Mouse (Mus musculus) CH12.LX (cell line): ENCODE measurements around the gene Syt1. TPM values are rescaled to one million over a fixed set of nuclear protein-coding genes. Genes with fewer than 3 reads are reported as not detected.

Experiments used
- DNase-seq: peaks from one replicate; pipeline ENCODE4 v3.0.0-alpha.2; 2013; ENCODE audit errors: extremely low read depth
- H3K27ac ChIP-seq: 2 replicates; pipeline ENCODE4 v1.5.1; 2012; ENCODE audit warnings: low read depth, mild to moderate bottlenecking, control low read depth, moderate library complexity; ENCODE audit not compliant: insufficient read depth
- H3K27me3 ChIP-seq: replicated peaks from 2 replicates; pipeline ENCODE3; 2012; ENCODE audit warnings: inconsistent platforms
- H3K36me3 ChIP-seq, 2 experiments: replicated peaks in 1 of 2; 2 replicates each; pipeline versions ENCODE3 to v1.6.1; 2012; ENCODE audit warnings: inconsistent platforms in 1 of 2, low read length in 1 of 2, mild to moderate bottlenecking in 1 of 2, mixed read lengths in 1 of 2, moderate library complexity in 1 of 2; ENCODE audit not compliant: control insufficient read depth in 1 of 2, insufficient read depth in 1 of 2
- H3K4me1 ChIP-seq, 2 experiments: 2 replicates each; pipeline ENCODE4 v1.6.1; 2012; ENCODE audit warnings: inconsistent platforms in 1 of 2, moderate library complexity in 1 of 2; ENCODE audit not compliant: insufficient read depth in 2 of 2, control insufficient read depth in 1 of 2
- H3K4me2 ChIP-seq: 2 replicates; pipeline ENCODE4 v1.6.1; 2012; ENCODE audit warnings: low read depth, mild to moderate bottlenecking, control low read depth; ENCODE audit not compliant: poor library complexity, insufficient read depth, severe bottlenecking
- H3K4me3 ChIP-seq, 3 experiments: fragments of 150-350 bp in 1 of 3; sonication (generic) in 1 of 3; replicated peaks in 1 of 3; 2 replicates each; pipeline versions ENCODE3 to v1.5.1; 2011 to 2012; ENCODE audit warnings: low read depth in 2 of 3, low read length in 2 of 3, mild to moderate bottlenecking in 2 of 3, moderate library complexity in 2 of 3, control low read depth in 1 of 3, improper control_type of control experiment in 1 of 3, inconsistent platforms in 1 of 3, mixed read lengths in 1 of 3; ENCODE audit not compliant: poor library complexity in 1 of 3
- H3K79me2 ChIP-seq: replicated peaks from 2 replicates; pipeline ENCODE4 v1.6.1; 2012; ENCODE audit warnings: mild to moderate bottlenecking, moderate library complexity; ENCODE audit not compliant: control insufficient read depth, poor library complexity, insufficient read depth, severe bottlenecking; ENCODE audit errors: extremely low read depth
- H3K9ac ChIP-seq: 2 replicates; pipeline ENCODE4 v1.6.1; 2012; ENCODE audit warnings: low read depth, mild to moderate bottlenecking, control low read depth, moderate library complexity; ENCODE audit not compliant: insufficient read depth
- H3K9me3 ChIP-seq: replicated peaks from 2 replicates; pipeline ENCODE3; 2012; ENCODE audit warnings: low read length, inconsistent platforms, mixed read lengths
- BHLHE40 ChIP-seq: IDR thresholded peaks from 2 replicates; pipeline ENCODE4 v1.6.1; 2011; ENCODE audit warnings: mild to moderate bottlenecking, low read depth, low read length, improper control_type of control experiment
- CHD2 ChIP-seq: IDR thresholded peaks from 2 replicates; pipeline ENCODE4 v1.6.1; 2011; ENCODE audit warnings: low read length, improper control_type of control experiment
- CTCF ChIP-seq, 2 experiments: IDR thresholded peaks in 1 of 2; conservative IDR thresholded peaks in 1 of 2; 2 replicates each; pipeline ENCODE4 v1.5.1; 2011 to 2012; ENCODE audit warnings: low read depth in 2 of 2, low read length in 2 of 2, improper control_type of control experiment in 1 of 2, inconsistent platforms in 1 of 2, mild to moderate bottlenecking in 1 of 2, moderate library complexity in 1 of 2
- E2F4 ChIP-seq: IDR thresholded peaks from 2 replicates; pipeline ENCODE4 v1.6.1; 2011; ENCODE audit warnings: low read depth, low read length, improper control_type of control experiment; ENCODE audit not compliant: insufficient replicate concordance
- ELF1 ChIP-seq: IDR thresholded peaks from 2 replicates; pipeline ENCODE4 v1.6.1; 2014; ENCODE audit warnings: low read depth, mild to moderate bottlenecking, inconsistent platforms, low read length, improper control_type of control experiment
- EP300 ChIP-seq: IDR thresholded peaks from 2 replicates; pipeline ENCODE4 v1.6.1; 2011; ENCODE audit warnings: low read length, improper control_type of control experiment
- GABPA ChIP-seq: IDR thresholded peaks from 2 replicates; pipeline ENCODE4 v1.6.1; 2012; ENCODE audit warnings: low read depth, low read length, improper control_type of control experiment, inconsistent platforms; ENCODE audit not compliant: insufficient replicate concordance
- HCFC1 ChIP-seq: IDR thresholded peaks from 2 replicates; pipeline ENCODE4 v1.6.1; 2012; ENCODE audit warnings: low read depth, mild to moderate bottlenecking, inconsistent platforms, low read length, improper control_type of control experiment
- MAFK ChIP-seq: IDR thresholded peaks from 2 replicates; pipeline ENCODE4 v1.6.1; 2011; ENCODE audit warnings: low read length, improper control_type of control experiment; ENCODE audit not compliant: insufficient replicate concordance
- MAX ChIP-seq: IDR thresholded peaks from 2 replicates; pipeline ENCODE4 v1.6.1; 2011; ENCODE audit warnings: low read length, improper control_type of control experiment
- MAZ ChIP-seq: IDR thresholded peaks from 2 replicates; pipeline ENCODE4 v1.6.1; 2012; ENCODE audit warnings: low read depth, mild to moderate bottlenecking, inconsistent platforms, low read length, improper control_type of control experiment, moderate library complexity
- MXI1 ChIP-seq: IDR thresholded peaks from 2 replicates; pipeline ENCODE4 v1.6.1; 2011; ENCODE audit warnings: mild to moderate bottlenecking, low read depth, low read length, improper control_type of control experiment
- MYC ChIP-seq: IDR thresholded peaks from 2 replicates; pipeline ENCODE4 v1.6.1; 2011; ENCODE audit warnings: low read depth, mild to moderate bottlenecking, improper control_type of control experiment, low read length
- NELFE ChIP-seq: IDR thresholded peaks from 2 replicates; pipeline ENCODE4 v1.6.1; 2011; ENCODE audit warnings: low read depth, low read length, improper control_type of control experiment
- PAX5 ChIP-seq: IDR thresholded peaks from 2 replicates; pipeline ENCODE4 v1.6.1; 2012; ENCODE audit warnings: low read length, inconsistent platforms, mixed read lengths
- POLR2A ChIP-seq: IDR thresholded peaks from 2 replicates; pipeline ENCODE4 v1.6.1; 2011; ENCODE audit warnings: low read depth, mild to moderate bottlenecking, improper control_type of control experiment, low read length
- POLR2AphosphoS2 ChIP-seq: IDR thresholded peaks from 2 replicates; pipeline ENCODE4 v1.6.1; 2011; ENCODE audit warnings: low read depth, low read length, improper control_type of control experiment
- RCOR1 ChIP-seq: conservative IDR thresholded peaks from 2 replicates; pipeline ENCODE4 v1.6.1; 2012; ENCODE audit warnings: low read depth, mild to moderate bottlenecking, inconsistent platforms, low read length, improper control_type of control experiment
- SMC3 ChIP-seq: IDR thresholded peaks from 2 replicates; pipeline ENCODE4 v1.6.1; 2011; ENCODE audit warnings: low read depth, low read length, improper control_type of control experiment
- TBP ChIP-seq: conservative IDR thresholded peaks from 2 replicates; pipeline ENCODE4 v1.6.1; 2011; ENCODE audit warnings: low read depth, low read length, improper control_type of control experiment
- UBTF ChIP-seq: IDR thresholded peaks from 2 replicates; pipeline ENCODE4 v1.6.1; 2012; ENCODE audit warnings: low read depth, mild to moderate bottlenecking, inconsistent platforms, low read length, improper control_type of control experiment, moderate library complexity
- ZC3H11A ChIP-seq: IDR thresholded peaks from 2 replicates; pipeline ENCODE4 v1.6.1; 2012; ENCODE audit warnings: low read depth, mild to moderate bottlenecking, inconsistent platforms, low read length, improper control_type of control experiment
- ZKSCAN1 ChIP-seq: IDR thresholded peaks from 2 replicates; pipeline ENCODE4 v1.6.1; 2012; ENCODE audit warnings: low read depth, inconsistent platforms, low read length, improper control_type of control experiment, borderline replicate concordance
- ZMIZ1 ChIP-seq: IDR thresholded peaks from 2 replicates; pipeline ENCODE4 v1.6.1; 2012; ENCODE audit warnings: low read depth, mild to moderate bottlenecking, inconsistent platforms, low read length, improper control_type of control experiment
- ZNF384 ChIP-seq: IDR thresholded peaks from 2 replicates; pipeline ENCODE4 v1.6.1; 2012; ENCODE audit warnings: low read depth, low read length, improper control_type of control experiment, inconsistent platforms
- dilution Hi-C: fragments of 300-500 bp; cut with MboI; formaldehyde crosslinking; loops from 2 replicates; pipeline ENCODE4 v1.14.3; 2020; ENCODE audit warnings: low sequenced_read_pairs; ENCODE audit not compliant: extremely low pct_unique_long_range_greater_than_20kb, extremely low pct_ligation_motif_present
- in situ Hi-C: fragments of 300-500 bp; cut with MboI; formaldehyde crosslinking; loops from 3 replicates; pipeline ENCODE4 v1.14.3; 2019; ENCODE audit warnings: low sequenced_read_pairs, low pct_ligation_motif_present, low pct_unique_long_range_greater_than_20kb, mixed read lengths
- polyA plus RNA-seq: library from polyadenylated mRNA; unstranded; fragments of >175 nt; gene quantifications from 2 replicates; pipeline ENCODE4 v1.2.1, GENCODE M21; 2012; ENCODE audit warnings: low read depth; ENCODE audit not compliant: insufficient read length
- total RNA-seq, 2 experiments: library from RNA; depleted of rRNA; stranded (reverse); fragments of 300-350 nt in 1 of 2; fragments of >200 nt in 1 of 2; gene quantifications; 2 replicates each; pipeline ENCODE4 v1.2.3; 2012 to 2014

Syt1 gene
- total and polyA plus RNA-seq, 3 experiments: not detected

DNA sequence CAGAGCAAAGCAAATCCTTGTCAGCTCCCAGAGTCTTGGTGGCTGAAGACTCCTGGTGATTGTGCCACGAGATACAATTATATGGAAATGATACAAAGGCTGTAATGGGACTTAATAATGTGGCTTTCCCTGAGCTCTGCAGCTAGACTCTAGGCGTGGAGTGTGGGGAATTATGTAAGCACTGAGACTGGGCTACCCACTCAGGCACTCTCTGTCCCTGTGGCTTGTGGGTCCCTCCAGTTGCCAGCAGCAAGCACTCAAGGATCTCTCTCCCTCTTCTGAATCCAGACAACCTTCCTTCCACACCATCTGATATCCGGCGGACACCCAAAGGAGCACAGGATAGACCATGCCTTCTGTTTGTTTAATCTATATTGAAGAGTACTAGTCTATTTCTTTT is 503.9 kb downstream of the Syt1 start:
- in situ Hi-C loops: no loop called here
- no peak for DNase-seq

DNA sequence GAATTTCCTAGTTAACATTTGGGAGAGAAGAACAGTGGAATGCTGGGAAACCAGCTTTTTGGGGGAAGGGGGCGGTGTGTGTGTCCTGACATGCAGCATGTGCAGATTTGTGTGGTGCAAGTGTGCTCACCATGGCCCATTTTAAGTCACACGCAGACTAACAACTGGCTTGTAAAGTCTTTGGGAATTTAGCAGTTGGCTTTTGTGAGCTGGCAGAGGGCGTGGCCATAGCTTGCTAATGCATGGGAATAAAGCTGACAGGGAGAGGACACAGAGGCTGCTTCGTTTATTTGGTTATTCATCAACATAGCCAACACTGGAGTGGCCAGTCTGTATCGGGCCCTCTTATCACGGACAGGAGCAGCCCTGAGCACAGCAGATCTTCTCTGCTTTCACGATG is 505.9 kb downstream of the Syt1 start:
- no peak overlapping the region for H3K4me3 ChIP-seq
- TF ChIP-seq CHD2 (no peak), NELFE (no peak), ZKSCAN1 (no peak), E2F4 (no peak), POLR2A (no peak), MXI1 (no peak), POLR2AphosphoS2 (no peak), MYC (no peak), MAZ (no peak), PAX5 (no peak), RCOR1 (no peak), UBTF (no peak), ZC3H11A (no peak)
- in situ Hi-C loops: no loop called here

More for the DNA sequence above, 503.9 kb downstream of the Syt1 start:
- Histone ChIP-seq H3K27me3 (no peaks in the 10 kb centered on the region), H3K36me3 (no peaks in the 10 kb centered on the region), H3K9me3 (no peaks in the 10 kb centered on the region), H3K79me2 (no peaks in the 10 kb centered on the region), H3K4me3 (no peak overlapping the region), H3K9ac (no peak overlapping the region), H3K4me2 (no peak overlapping the region), H3K27ac (no peak overlapping the region), H3K4me1 (peaks cover 0 to 20% of the 10 kb centered on the region in 2 experiments; a peak in 2 of 4 replicates)
- TF ChIP-seq ELF1 (no peak), ZKSCAN1 (no peak), MAZ (no peak)
- dilution Hi-C loops: no loop called here

DNA sequence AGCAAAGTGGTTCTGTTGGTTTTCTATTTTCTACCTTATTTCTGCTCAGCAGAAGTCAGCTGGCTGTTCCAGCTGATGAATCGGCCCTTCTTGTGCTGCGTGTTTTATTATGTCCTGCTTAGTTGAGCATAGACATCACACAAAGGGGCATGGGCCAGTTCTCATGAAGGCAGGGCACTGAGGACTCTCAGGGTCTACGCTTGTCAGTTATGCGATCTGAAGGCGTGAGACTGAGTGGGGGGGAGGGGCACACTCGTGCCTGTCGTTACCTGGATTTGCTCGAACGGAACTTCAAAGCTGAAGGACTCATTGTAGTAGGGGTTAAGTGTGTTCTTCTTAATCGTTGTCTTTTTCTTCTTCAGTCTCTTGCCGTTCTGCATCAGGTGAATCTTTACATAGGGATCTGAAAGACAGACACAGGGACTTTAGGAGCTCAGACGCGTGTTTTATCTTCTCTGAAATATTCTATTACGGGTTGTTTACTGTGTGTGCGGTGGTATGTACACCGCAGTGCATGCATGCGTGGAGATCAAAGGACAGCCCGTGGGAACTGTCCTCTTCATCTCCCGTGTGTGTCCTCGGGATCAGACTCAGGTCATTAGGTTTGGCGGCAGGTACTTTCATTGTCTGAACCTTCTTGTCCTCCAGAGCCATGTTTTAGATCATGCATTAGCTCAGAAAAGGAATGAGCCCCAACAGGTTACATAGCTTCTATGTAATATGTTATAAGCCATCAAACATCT is 506.5 kb downstream of the Syt1 start:
- Histone ChIP-seq H3K4me2 (no peak overlapping the region), H3K4me1 (no peaks in the 10 kb centered on the region), H3K9ac (no peak overlapping the region), H3K79me2 (no peaks in the 10 kb centered on the region), H3K9me3 (no peaks in the 10 kb centered on the region), H3K4me3 (no peak overlapping the region), H3K27ac (no peak overlapping the region), H3K36me3 (no peaks in the 10 kb centered on the region), H3K27me3 (no peaks in the 10 kb centered on the region)
- dilution Hi-C loops (no loop called here), in situ Hi-C loops (no loop called here)
- no peak for DNase-seq
- no peak for TF ChIP-seq BHLHE40
- TF ChIP-seq TBP: no peak
- TF ChIP-seq ELF1: no peak
- no peak for TF ChIP-seq POLR2A
- no peak for TF ChIP-seq HCFC1
- no peak for TF ChIP-seq ZMIZ1
- no peak for TF ChIP-seq ZNF384
- no peak for TF ChIP-seq SMC3
- TF ChIP-seq ZC3H11A: no peak
- TF ChIP-seq MAZ: no peak
- no peak for TF ChIP-seq ZKSCAN1
- TF ChIP-seq CTCF (conservative IDR thresholded peaks at IDR 0.05 in 1 of 2, IDR thresholded peaks at IDR 0.05 in 1 of 2; ENCODE audit: low read depth in 2 of 2, low read length in 2 of 2): no peak
- TF ChIP-seq CHD2: no peak
- TF ChIP-seq NELFE: no peak
- TF ChIP-seq EP300: no peak
- TF ChIP-seq MAX: no peak
- no peak for TF ChIP-seq E2F4
- no peak for TF ChIP-seq MAFK
- no peak for TF ChIP-seq GABPA

More for the DNA sequence above, 505.9 kb downstream of the Syt1 start:
- H3K9me3 ChIP-seq: no peaks in the 10 kb centered on the region
- no peaks in the 10 kb centered on the region for H3K79me2 ChIP-seq
- H3K27me3 ChIP-seq: no peaks in the 10 kb centered on the region
- DNase-seq: no peak
- H3K4me2 ChIP-seq: no peak overlapping the region
- peaks cover 0 to 5% of the 10 kb centered on the region in 2 experiments; a peak in 2 of 4 replicates for H3K4me1 ChIP-seq
- no peaks in the 10 kb centered on the region for H3K36me3 ChIP-seq
- H3K9ac ChIP-seq: no peak overlapping the region
- no peak overlapping the region for H3K27ac ChIP-seq
- dilution Hi-C loops: no loop called here
